Mouse (Mus musculus) mouse trophoblast stem cell (cell line): Measurements from ENCODE around the gene Esrrg.

Experiments
- in situ Hi-C, 2 experiments: fragments of 300-500 bp; cut with MseI, MboI; formaldehyde crosslinking; loops; 2 replicates in 1 of 2; 3 replicates in 1 of 2; pipeline ENCODE4 v1.15.1; 2025

Esrrg gene

DNA sequence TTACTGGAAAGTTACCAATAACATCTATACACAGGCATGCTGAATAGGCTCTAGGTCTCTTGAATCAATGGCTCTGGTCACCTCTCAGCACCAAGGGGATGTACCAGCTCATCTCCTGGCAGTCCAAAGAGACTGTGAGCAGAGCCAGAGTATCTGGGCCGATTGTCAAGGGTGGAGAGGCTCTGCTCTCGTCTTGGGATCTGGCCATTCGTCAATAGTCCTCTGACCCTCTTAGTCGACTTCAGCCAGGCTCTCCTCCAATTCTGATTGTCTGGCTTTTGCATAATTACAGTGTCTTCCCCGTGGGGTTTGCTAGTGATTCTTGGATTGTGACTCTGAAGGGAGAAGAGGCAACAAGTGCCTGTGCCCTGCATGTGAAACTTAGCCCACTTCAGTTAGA, 41.3 kb downstream of the Esrrg start:
- in situ Hi-C loops, result no loop called here

DNA sequence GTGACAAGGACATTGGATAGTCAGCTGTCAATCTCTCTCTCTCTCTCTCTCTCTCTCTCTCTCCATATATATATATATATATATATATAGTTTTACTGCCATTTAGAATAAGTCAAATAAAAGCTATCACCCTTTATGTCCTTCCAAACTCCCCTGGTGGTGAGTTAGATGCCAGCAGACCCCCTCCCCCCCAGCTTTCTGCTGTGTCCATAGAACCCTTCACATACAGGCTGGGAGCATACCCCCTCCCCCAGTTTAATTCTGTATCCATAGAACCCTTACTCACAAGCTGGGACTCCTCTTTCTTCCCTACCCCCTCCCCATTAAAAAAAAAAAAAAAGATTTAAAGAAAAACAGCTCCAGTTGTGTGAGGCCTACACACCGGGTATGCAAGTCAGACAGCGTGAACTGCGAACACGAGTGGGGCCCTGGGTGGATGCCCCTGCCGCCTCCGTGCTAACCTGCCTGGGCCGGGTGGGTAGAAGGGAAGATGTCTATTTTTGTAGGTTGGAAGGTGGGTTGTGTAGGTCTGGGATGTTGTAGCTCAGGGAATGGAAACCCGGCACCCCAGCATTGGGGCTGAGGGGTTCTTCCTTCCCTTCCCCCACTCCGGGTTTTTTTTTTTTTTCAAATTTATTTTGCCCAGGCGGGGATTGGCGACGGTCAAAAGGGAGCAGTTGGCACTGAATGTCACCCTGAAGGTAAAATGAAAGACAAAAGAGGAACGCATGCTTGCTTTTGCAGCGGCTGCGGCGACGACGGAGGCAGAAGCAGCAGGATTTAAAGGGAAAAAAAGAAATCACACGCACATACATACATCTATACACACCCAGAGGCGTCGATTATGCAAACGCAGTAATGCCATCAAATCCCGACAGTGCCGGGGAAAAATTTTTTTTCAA, 42.4 kb downstream of the Esrrg start:
- in situ Hi-C loops, result no loop called here

DNA sequence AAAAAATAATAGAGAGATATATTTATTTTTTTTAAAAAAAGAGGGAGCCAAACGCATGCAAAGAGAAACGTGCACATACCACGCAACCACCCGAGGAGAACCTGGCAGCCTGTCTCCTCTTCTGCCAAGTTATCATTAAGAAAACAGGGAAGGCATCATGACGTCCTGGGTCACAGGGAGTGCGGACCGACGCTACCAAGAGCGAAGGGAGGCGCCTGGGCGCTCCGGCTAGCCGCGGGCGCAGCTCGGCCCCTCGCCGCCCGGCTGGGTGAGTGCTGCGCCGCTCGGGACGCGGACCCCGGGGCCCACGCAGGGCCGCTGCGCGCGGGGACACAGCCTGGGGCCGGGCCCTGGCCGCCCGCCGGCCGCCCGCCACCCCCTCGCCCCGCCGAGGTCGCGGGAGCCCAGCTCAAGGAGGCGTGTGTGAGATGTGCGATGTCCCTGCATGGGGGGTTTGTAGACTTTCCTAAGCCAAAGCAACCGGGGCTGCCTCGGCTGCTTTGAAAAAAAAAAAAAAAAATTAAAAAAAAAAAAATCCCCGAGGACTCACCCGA, 43.2 kb downstream of the Esrrg start:
- in situ Hi-C loops, result no loop called here

DNA sequence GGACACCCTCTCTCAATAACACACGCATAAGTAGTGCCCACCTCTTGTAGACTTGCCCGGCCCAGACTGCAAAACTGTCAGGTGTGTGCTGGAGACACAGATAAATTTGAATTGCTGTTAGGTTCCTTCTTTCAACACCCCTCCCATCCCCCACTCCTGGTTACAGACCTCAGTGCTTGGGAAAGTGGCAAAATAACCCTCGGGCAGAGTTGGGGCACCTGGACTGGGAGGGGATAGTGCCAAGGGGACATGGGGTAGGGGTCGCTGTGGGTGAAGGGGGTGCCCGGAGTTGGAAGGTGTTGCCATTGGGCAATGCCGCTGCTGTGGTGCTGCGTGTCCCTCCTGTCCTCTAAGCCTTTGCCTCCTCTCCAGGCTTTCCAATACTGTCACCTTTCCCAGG, 43.9 kb downstream of the Esrrg start:
- in situ Hi-C loops, result no loop called here

DNA sequence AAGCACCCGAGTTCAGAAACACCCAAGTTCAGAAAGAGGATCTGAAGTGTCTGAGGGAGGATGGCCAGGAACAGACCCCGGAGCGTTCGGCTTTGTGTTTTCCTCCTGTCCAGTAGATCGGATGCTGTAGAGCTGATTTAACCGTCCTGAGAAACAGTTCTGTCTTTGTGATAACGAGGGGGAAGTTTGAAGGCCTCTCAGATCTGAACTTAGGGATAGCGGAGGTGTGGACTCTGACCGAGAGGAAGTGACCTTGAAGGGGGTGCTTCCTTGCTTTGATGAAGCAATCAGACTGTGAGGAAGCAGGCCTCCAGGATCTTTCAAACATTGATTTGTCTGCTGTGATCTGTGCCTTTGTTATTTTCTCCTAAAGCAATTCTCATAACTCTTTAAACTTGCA, 44.8 kb downstream of the Esrrg start:
- in situ Hi-C loops, result no loop called here

DNA sequence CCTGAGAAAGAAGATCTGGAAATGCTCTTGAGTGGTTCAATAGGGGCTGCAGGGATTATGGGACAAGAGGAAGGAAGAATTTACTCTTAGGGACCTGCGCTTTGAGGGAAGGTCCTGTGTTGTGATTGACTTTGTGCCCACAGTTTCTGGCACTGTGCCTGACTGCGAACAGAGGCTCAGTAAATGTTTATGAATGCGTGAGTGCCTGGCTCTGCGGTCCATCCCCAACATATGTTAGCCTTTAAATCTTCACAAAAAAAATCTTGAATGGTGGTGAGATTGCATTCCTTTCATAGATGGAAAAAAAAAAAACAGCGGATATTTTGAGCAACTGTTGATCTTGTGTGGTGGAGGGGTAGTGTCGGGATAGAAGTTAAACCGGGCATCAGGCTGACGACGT, 52.4 kb downstream of the Esrrg start:
- in situ Hi-C loops, result no loop called here

DNA sequence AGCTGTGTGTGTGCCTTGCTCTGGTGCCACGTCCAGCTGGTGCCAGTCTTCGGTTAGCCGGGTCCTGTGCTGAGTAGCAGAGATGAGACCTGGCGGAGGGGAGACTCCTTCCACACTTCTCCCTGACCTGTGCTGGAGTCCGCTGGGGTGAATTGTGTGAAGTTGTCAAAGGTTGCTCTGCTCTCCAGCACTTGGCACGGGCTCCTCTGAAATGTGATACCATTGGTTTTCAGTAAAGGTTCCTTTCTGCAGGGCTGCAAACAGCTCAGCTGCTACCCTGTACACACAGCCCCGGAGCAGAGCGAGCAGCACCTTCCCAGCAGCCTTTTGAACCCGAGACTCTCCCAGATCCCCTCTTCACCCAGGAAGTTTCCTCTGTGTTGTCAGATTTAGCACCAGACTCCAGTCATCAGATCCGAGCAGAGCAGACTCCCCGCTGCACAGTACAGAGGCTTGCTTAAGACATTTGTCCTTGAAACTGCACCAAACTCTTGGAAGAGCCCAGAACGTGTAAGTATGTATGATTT, 53.6 kb downstream of the Esrrg start:
- in situ Hi-C loops, result no loop called here

DNA sequence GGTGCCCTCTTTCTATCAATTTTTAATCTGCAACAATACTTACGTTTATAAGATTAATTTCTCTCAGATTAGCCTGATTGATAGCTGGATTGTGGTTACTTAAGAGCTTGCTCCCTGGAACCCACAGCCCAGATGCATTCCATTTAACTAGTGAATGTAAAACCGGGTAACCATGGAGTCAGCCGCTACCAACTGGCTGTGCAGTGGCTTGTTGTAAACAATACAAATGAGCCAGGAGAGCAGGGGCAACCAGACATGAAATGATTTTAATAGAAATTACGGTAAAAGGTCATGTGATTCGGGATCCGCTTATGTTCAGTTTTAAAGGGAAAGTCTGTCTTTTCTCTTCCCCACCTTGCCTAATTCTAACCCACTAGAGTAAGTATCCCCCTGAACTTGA, 54.8 kb downstream of the Esrrg start:
- in situ Hi-C loops, result no loop called here

DNA sequence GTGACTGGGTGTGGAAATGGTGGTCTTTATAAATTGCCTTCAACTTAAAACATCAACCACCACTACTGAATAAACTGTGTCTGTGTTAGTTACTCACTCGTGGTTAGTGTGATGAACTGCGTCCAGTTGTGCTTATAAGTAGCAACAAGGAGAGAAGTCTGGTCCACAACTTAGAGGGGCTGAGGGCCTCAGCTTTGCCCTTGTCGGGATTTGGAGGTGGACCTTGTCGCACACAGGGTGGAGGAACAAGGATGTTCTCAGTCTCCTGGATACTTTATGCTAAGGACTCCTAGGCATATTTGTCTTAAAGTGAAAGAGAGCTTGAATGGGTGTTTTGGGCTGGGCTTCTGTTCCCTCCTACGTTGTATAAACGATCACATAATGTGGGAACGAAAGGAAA, 55.7 kb downstream of the Esrrg start:
- in situ Hi-C loops, result no loop called here

DNA sequence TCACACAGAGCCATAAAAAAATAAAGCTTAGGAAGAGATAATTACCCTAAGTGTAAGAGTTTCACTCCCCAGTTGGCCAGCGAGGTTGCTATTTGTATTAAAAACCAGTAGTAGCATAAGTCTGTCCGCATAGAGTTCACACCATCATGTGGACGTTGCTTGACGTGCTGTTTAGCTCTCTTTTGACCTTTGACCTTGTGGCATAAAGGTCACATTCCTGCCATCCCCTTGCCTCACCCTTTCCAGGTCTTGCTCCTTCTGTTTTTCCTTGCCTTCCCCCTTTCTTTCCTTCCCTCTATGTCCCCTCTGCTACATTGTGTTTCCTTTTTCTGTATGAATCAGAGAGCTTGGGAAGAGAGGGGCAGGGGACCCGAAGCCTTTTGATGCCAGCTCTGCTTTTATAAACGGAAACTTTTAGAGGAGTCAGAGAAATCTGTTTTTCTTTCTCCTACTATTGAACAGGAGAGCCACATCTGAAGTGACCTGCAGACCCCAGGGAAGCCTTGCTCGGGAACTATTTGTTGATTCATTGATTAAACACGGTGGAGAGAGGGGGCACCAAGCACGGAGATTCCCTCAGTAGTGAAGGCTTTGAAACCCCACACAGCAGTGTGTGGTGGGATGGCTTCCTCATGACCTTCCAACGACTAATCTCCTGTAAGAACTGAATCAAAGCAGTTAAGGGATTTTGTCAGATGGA, 57.5 kb downstream of the Esrrg start:
- in situ Hi-C loops, result no loop called here

DNA sequence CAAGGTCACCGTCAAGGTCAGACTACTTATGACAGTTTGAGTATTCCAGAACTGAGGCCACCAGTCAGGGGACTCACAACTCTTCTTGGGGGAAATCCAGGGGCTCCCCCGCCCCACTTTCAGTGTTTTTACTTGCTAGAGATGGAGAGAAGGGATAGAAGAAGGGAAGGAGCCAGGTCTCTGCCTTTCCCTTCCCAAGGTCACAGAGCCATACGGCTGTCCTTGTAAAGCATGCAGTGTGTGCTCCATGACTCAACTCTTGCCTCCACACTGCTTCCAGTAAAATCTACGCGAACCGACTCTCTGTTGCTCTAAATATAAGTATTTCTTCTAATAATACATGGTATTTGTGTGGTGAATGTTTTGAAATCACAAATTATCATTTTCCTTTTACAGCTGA, 61.2 kb downstream of the Esrrg start:
- in situ Hi-C loops, result no loop called here

DNA sequence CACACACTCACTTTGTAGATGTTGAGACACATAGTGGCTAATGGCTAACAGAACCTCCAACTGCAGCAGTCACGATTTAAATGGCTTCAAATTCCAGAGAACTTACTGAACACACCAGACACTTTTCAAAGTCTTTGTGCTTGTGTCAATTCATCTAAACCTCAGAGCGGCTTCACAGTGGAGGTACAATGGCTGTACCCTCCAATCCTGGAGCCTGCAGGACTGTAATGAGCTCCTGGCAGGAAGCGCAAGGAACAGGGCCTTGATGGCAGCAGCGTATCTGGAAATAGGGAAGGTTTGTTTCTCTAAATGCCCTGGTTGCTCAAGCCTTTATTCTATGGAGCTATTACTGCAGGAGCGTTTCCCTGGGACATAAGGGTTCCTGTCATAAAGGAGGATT, 63.9 kb downstream of the Esrrg start:
- in situ Hi-C loops, result no loop called here

DNA sequence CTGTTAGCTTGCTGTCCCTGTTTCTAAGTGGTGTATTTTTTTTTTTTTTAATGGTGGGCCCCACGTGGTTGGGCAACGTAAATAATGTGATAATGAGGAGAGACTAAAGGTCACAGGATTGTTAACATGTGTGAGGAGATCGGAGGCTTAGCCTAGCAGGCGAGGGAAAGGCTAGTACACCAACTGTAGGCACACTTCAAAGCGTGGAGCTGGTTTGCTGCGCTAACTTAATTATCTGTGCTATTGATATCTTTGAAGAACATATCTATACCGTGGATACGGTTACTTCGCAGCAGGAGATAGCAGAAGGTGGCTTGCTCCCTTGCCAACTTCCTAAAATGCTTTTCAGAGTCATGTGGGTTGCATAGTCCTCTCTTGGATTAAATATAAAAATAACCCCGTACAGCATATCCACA, 66.2 kb downstream of the Esrrg start:
- in situ Hi-C loops, result no loop called here

DNA sequence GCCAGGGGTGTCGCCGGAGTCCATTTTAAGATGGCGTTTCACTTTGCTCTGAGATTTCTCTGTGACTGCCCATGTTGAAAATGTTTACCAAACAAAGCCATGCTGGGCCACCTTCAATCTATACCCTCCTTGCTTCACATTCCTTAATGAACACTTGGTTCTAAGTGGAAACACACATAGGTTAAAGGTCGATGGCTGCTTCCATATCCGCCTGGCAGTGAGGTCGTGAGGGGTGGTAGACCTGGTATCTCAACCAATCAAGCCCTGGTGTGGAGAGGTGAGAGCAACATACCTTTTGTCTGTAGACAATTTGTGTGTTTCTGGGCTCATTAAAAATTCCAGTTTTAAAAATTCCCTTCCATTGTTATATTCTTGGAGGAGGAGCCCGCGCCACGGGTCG, 68.0 kb downstream of the Esrrg start:
- in situ Hi-C loops, result no loop called here

DNA sequence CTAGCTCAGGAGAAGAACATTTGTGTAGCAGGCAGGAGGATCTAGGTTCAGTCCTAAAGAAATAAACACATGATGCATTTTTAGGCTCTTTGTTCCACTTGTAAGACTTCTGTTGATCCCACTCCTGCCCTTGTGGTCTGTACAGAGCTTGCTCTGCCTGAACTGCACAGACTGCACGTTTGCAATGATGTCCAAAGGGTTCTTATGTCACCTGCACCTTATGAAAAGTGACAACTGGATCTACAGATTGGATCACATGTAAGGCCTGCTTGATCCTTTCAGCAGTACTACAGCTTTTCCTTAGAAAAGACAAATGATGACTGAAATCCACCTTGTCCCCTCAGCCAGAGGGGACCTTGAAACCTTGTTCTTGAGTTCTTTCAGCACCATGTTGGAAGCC, 70.7 kb downstream of the Esrrg start:
- in situ Hi-C loops, result no loop called here

DNA sequence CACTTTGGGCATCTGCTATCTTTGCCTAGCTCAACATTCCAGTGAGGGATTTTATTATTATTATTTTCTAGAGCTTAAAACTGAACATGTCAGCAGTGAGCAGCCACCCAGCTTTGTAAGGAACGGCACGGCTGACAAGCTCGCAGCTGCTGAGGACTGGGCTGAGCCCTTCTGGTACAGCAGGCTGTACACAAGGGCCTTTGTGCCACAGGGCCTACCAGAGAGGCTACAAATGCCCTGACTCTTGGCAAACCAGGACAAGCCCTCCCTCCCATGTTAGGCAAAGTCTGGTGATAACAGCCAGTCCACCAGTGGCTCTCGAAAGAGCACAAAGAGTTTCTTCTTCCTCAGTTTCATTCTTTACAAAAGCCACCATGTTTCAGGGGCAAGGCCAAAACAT, 75.9 kb downstream of the Esrrg start:
- in situ Hi-C loops, result no loop called here

DNA sequence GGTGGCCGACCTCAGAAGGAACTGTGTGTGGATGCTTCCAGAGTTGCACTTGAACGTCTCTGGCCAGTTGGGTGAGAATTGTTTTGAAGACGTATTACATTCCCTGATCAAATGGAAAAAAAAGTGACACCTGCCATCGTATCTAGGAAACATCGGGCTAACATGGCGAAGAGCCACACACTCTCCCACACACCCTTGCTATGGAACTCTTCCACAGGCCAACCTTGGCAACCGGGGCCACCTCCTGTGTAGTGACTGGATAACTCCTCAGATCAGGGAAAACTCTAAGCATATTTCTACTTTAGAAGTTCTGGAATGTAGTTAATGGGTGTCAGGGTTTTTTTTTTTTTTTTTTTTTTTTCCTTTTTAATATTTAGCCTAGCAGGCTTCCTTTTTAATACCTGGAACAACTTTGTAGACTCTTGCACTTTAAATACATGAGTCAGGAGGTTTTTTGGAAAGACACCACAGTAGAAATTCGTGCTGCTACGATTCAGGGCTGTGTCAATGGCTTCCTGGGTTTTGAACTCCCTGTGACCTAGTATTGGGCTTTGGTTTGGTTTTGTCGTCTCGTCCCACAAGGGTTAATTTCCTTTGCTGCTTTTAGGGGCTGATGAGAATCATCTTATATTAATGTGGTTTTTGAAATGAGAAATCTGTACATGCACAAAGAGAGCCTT, 83.4 kb downstream of the Esrrg start:
- in situ Hi-C loops, result no loop called here

DNA sequence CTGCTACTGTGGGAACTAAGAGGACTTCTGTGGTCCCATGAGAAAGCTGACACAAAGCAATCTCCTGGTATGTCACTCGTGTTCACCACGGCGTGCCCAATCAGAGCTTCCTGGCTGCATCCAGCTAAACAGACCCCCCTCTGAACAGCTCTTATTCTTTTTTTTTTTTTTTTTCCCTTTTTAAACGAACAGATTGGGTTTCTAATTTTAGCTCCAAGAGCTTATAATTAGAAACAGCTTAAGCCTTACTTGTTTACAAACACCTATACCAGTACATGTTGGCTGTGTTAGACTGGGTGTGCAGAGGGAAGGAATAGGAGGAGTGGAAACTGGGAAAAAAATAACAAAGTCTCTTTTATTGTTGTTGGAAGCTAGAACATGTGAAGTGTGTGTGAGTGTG, 86.3 kb downstream of the Esrrg start:
- in situ Hi-C loops, result no loop called here

DNA sequence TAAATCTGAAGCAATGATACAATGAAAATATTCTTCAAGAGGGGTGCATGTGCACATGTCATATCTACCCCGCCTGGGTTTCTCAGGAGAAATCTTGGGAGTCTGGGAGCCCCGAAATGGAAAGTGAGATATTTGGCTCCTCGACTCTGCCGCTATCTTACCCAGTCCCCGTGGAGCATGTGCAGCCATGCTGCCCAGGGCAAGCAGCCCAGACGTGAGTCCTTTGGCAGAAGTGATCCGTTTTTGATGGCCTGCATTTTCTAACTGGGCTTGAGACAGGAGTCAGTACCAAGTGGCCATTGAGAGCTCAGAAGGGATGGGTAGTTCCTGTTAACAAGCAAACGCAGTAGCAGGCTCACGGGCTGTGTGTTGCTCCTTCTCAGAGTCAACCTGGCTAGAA, 89.6 kb downstream of the Esrrg start:
- in situ Hi-C loops, result no loop called here

DNA sequence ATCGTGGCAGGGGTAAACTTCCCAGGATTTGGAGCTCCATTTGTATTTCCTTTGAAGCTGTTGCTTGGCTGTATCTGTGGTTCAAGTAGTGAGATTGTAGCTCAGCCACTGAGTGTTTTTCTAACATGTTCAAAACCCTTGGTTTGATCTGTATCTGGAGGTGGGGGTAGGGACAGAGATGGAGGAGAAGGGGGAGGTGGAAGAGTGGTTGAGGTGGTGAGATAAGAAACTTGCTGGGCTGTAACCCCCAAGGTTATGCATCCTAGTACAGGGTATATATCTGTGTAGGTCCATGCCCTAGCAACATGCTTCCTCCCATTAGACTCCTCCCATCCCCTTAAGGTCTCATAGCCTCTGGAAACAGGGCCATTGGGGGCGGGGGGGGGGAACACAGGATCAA, 92.4 kb downstream of the Esrrg start:
- in situ Hi-C loops, result no loop called here

DNA sequence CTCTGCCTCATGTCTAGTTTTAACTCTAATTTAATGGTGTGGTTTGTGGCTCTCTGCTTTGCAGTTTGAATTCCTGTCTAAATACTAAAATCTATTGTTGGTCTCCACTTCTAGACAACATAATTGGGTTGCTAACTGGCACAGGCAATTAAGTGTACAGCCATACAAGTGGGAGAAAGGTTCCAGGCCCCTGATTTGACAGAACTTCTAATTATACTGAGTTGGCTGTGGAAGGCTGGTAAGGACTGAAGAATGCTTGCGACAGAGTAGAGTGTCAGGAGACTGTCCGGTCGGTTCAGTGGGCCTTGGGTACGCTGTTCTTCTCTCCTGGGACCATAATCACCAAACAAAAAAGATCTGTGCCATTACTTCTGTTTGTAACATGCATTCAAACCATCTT, 96.3 kb downstream of the Esrrg start:
- in situ Hi-C loops, result no loop called here

DNA sequence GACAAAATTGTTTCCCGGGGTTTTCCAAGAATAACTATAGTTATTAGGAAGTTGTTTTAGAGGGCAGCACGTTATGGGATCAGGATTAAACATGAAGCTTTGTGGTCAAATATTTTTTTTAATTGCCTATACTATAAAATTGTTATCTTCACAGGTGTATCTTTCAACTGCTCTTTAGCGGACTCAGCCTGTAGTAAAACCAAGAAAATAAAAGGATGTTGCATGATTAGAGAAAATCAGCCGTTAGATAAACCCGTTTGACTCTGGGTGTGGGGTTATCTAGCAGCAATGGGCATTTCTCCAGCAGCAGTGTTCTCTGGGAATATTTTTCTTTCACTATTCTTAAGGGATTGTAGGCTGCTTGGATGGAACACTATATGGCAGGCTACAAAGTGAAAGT, 96.8 kb downstream of the Esrrg start:
- in situ Hi-C loops, result no loop called here
